Comparison of ENCODE assay signal across 28 mouse cellular contexts in the genomic region with DNA sequence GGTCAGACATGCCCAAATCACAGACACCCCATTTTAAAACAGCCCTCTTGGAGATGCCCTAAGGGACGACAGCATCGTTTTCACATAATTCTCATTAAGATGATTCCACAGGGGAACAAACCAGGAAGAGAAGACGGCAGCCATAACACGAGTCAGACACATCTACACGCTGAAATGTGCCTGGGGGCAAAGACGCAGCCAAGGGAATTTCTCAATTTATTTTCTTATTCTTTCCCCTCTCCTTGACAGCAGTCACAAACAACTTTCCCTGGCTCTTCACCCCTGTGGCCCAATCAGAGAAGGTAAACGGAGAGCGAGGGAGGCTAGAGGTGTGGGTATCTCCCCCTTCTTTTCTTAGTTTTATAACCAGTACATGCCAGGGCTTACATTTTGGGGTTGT. TPM values are rescaled to one million over a fixed set of nuclear protein-coding genes. Genes with fewer than 3 reads are reported as not detected.
DNase-seq lines count a peak whose midpoint lies in the region; ATAC-seq and TF ChIP-seq lines count a peak whose summit lies in the region.
"Had no signal": no experiment of that assay in that cellular context is flagged by ENCODE, and none has a peak within 500 bp of the region (broad histone marks: within the 10 kb centered on the region; RNA-seq: fewer than 3 reads in every experiment).

No protein-coding gene starts in this region.

- no peak overlapping the region for H3K4me3 ChIP-seq in hindbrain, embryonic 12.5 days
- no peak overlapping the region for H3K4me3 ChIP-seq in hindbrain, embryonic 10.5 days
- H3K4me3 ChIP-seq in midbrain, embryonic 12.5 days, result no peak overlapping the region
- H3K4me3 ChIP-seq in midbrain, embryonic 10.5 days, result no peak overlapping the region
- no peak overlapping the region for H3K4me3 ChIP-seq in midbrain, embryonic 14.5 days (replicated peaks; ENCODE audit: low read depth, low read length)
- H3K4me3 ChIP-seq in midbrain, postnatal 0 days (ENCODE audit: low read depth, low read length), result no peak overlapping the region
- H3K4me3 ChIP-seq in forebrain, embryonic 10.5 days, result no peak overlapping the region
- H3K4me3 ChIP-seq: embryonic facial prominence, embryonic 13.5 days; erythroblast, embryonic 14.5 days; forebrain, embryonic 13.5 days; gastrocnemius, adult 2 months; heart, embryonic 12.5 days; heart, embryonic 15.5 days; hindbrain, embryonic 15.5 days; intestine, embryonic 15.5 days had no signal

- no peaks in the 10 kb centered on the region for H3K9me3 ChIP-seq in hindbrain, embryonic 12.5 days (replicated peaks)
- H3K9me3 ChIP-seq in hindbrain, embryonic 10.5 days, result no peaks in the 10 kb centered on the region
- H3K9me3 ChIP-seq in midbrain, embryonic 12.5 days, result no peaks in the 10 kb centered on the region
- no peaks in the 10 kb centered on the region for H3K9me3 ChIP-seq in midbrain, embryonic 10.5 days (replicated peaks)
- H3K9me3 ChIP-seq in midbrain, embryonic 14.5 days (ENCODE audit: control insufficient read depth, low read length), result no peaks in the 10 kb centered on the region
- H3K9me3 ChIP-seq in midbrain, postnatal 0 days (ENCODE audit: low read length), result no peaks in the 10 kb centered on the region
- no peaks in the 10 kb centered on the region for H3K9me3 ChIP-seq in forebrain, embryonic 10.5 days
- H3K9me3 ChIP-seq: embryonic facial prominence, embryonic 13.5 days; forebrain, embryonic 13.5 days; heart, embryonic 12.5 days; heart, embryonic 15.5 days; hindbrain, embryonic 15.5 days; intestine, embryonic 15.5 days had no signal

- no peaks in the 10 kb centered on the region for H3K36me3 ChIP-seq in hindbrain, embryonic 12.5 days
- no peaks in the 10 kb centered on the region for H3K36me3 ChIP-seq in hindbrain, embryonic 10.5 days
- H3K36me3 ChIP-seq in midbrain, embryonic 12.5 days, result no peaks in the 10 kb centered on the region
- no peaks in the 10 kb centered on the region for H3K36me3 ChIP-seq in midbrain, embryonic 10.5 days
- H3K36me3 ChIP-seq in midbrain, embryonic 14.5 days (ENCODE audit: control insufficient read depth, insufficient read depth, low read length), result no peaks in the 10 kb centered on the region
- H3K36me3 ChIP-seq in midbrain, postnatal 0 days (ENCODE audit: insufficient read depth, low read length), result peaks cover 5% of the 10 kb centered on the region; the same call in 1 of the 2 replicates
- H3K36me3 ChIP-seq in forebrain, embryonic 10.5 days (replicated peaks), result no peaks in the 10 kb centered on the region
- H3K36me3 ChIP-seq: embryonic facial prominence, embryonic 13.5 days; heart, embryonic 12.5 days; heart, embryonic 15.5 days; hindbrain, embryonic 15.5 days; intestine, embryonic 15.5 days had no signal

- 73% methylated on average over 8 of the region's 8 CpGs for WGBS in hindbrain, embryonic 12.5 days
- WGBS in hindbrain, embryonic 10.5 days, result 79% methylated on average over 8 of the region's 8 CpGs
- WGBS in midbrain, embryonic 12.5 days, result 79% methylated on average over 8 of the region's 8 CpGs
- WGBS in midbrain, embryonic 10.5 days, result 89% methylated on average over 8 of the region's 8 CpGs
- WGBS in midbrain, embryonic 14.5 days, result 61% methylated on average over 8 of the region's 8 CpGs
- WGBS in midbrain, postnatal 0 days, result 66% methylated on average over 8 of the region's 8 CpGs
- WGBS in forebrain, embryonic 10.5 days, result 82% methylated on average over 8 of the region's 8 CpGs

- H3K27ac ChIP-seq in hindbrain, embryonic 12.5 days, result no peak overlapping the region
- H3K27ac ChIP-seq in hindbrain, embryonic 10.5 days, result no peak overlapping the region
- H3K27ac ChIP-seq in midbrain, embryonic 12.5 days (replicated peaks), result no peak overlapping the region
- H3K27ac ChIP-seq in midbrain, embryonic 10.5 days (replicated peaks), result no peak overlapping the region
- H3K27ac ChIP-seq in midbrain, embryonic 14.5 days (replicated peaks; ENCODE audit: low read depth, low read length), result no peak overlapping the region
- no peak overlapping the region for H3K27ac ChIP-seq in midbrain, postnatal 0 days (ENCODE audit: low read depth, low read length)
- no peak overlapping the region for H3K27ac ChIP-seq in forebrain, embryonic 10.5 days
- H3K27ac ChIP-seq: embryonic facial prominence, embryonic 13.5 days; forebrain, embryonic 13.5 days; gastrocnemius, adult 2 months; heart, embryonic 15.5 days; hindbrain, embryonic 15.5 days; intestine, embryonic 15.5 days had no signal

- no peaks in the 10 kb centered on the region for H3K27me3 ChIP-seq in hindbrain, embryonic 12.5 days
- no peaks in the 10 kb centered on the region for H3K27me3 ChIP-seq in hindbrain, embryonic 10.5 days (ENCODE audit: insufficient read depth, poor library complexity, severe bottlenecking)
- H3K27me3 ChIP-seq in midbrain, embryonic 12.5 days, result no peaks in the 10 kb centered on the region
- H3K27me3 ChIP-seq in midbrain, embryonic 10.5 days (ENCODE audit: low read depth, poor library complexity, severe bottlenecking), result no peaks in the 10 kb centered on the region
- H3K27me3 ChIP-seq in midbrain, embryonic 14.5 days (ENCODE audit: control insufficient read depth, insufficient read depth, low read length), result no peaks in the 10 kb centered on the region
- no peaks in the 10 kb centered on the region for H3K27me3 ChIP-seq in midbrain, postnatal 0 days (ENCODE audit: insufficient read depth, low read length)
- no peaks in the 10 kb centered on the region for H3K27me3 ChIP-seq in forebrain, embryonic 10.5 days (ENCODE audit: poor library complexity, severe bottlenecking)
- H3K27me3 ChIP-seq: embryonic facial prominence, embryonic 13.5 days; forebrain, embryonic 13.5 days; heart, embryonic 12.5 days; heart, embryonic 15.5 days; hindbrain, embryonic 15.5 days; intestine, embryonic 15.5 days had no signal

- no peak for TF ChIP-seq CTCF in midbrain, postnatal 0 days (IDR thresholded peaks at IDR 0.05)

- DNase-seq in hindbrain, embryonic 10.5 days (ENCODE audit: low spot score), result no peak
- DNase-seq in midbrain, embryonic 10.5 days (ENCODE audit: low spot score), result no peak
- peak; percentile 58 for DNase-seq in midbrain, embryonic 14.5 days
- no peak for DNase-seq in midbrain, postnatal 0 days (ENCODE audit: low spot score)
- DNase-seq in forebrain, embryonic 10.5 days (ENCODE audit: extremely low spot score, low spot score), result no peak
- no peak for DNase-seq in frontal cortex, postnatal 25 days (ENCODE audit: low spot score in 2 of 2)
- DNase-seq: adrenal gland, adult 8-10 months; adrenal gland, postnatal 25 days; cerebellum, adult 18-20 months; cerebellum, adult 9-10 months; cerebellum, postnatal 14 days; gastrocnemius, adult 2 months; gastrocnemius, postnatal 14 days; heart, adult 11 months; heart, postnatal 10 days; heart, postnatal 36 days had no signal

- H3K9ac ChIP-seq in hindbrain, embryonic 12.5 days, result no peak overlapping the region
- H3K9ac ChIP-seq in midbrain, embryonic 12.5 days (replicated peaks), result no peak overlapping the region
- no peak overlapping the region for H3K9ac ChIP-seq in midbrain, embryonic 14.5 days (replicated peaks; ENCODE audit: low read length)
- H3K9ac ChIP-seq in midbrain, postnatal 0 days (replicated peaks; ENCODE audit: low read length, poor library complexity, severe bottlenecking), result no peak overlapping the region
- H3K9ac ChIP-seq: embryonic facial prominence, embryonic 13.5 days; forebrain, embryonic 13.5 days; heart, embryonic 12.5 days; heart, embryonic 15.5 days; hindbrain, embryonic 15.5 days; intestine, embryonic 15.5 days had no signal

- H3K4me1 ChIP-seq in hindbrain, embryonic 12.5 days, result peaks cover 7% of the 10 kb centered on the region; the same call in 1 of the 2 replicates
- no peaks in the 10 kb centered on the region for H3K4me1 ChIP-seq in hindbrain, embryonic 10.5 days (replicated peaks)
- no peaks in the 10 kb centered on the region for H3K4me1 ChIP-seq in midbrain, embryonic 12.5 days
- H3K4me1 ChIP-seq in midbrain, embryonic 10.5 days, result no peaks in the 10 kb centered on the region
- no peaks in the 10 kb centered on the region for H3K4me1 ChIP-seq in midbrain, embryonic 14.5 days (ENCODE audit: control insufficient read depth, insufficient read depth, low read length)
- H3K4me1 ChIP-seq in midbrain, postnatal 0 days (ENCODE audit: insufficient read depth, low read length), result no peaks in the 10 kb centered on the region; the same call in 1 of the 2 replicates
- H3K4me1 ChIP-seq in forebrain, embryonic 10.5 days, result no peaks in the 10 kb centered on the region
- H3K4me1 ChIP-seq: embryonic facial prominence, embryonic 13.5 days; heart, embryonic 12.5 days; heart, embryonic 15.5 days; intestine, embryonic 15.5 days had no signal

- peak; percentile 41; the same call in 1 of the 2 replicates for ATAC-seq in hindbrain, embryonic 12.5 days (ENCODE audit: low FRiP score)
- peak; percentile 23; the same call in 1 of the 2 replicates for ATAC-seq in midbrain, embryonic 12.5 days (ENCODE audit: low FRiP score, low read depth)
- 0 out of 2 replicates have a peak, but pooled peaks have one; percentile 46 for ATAC-seq in midbrain, embryonic 14.5 days (ENCODE audit: low FRiP score, low TSS enrichment)
- peak; percentile 25; the same call in 1 of the 2 replicates for ATAC-seq in midbrain, postnatal 0 days (ENCODE audit: low FRiP score)
- ATAC-seq: activated CD4-positive, CD25-positive, alpha-beta regulatory T cell, adult 4 months; forebrain, embryonic 13.5 days; forebrain, embryonic 16.5 days; intestine, embryonic 15.5 days had no signal

- H3K4me2 ChIP-seq in hindbrain, embryonic 12.5 days (replicated peaks), result no peak overlapping the region
- H3K4me2 ChIP-seq in midbrain, embryonic 12.5 days (replicated peaks), result no peak overlapping the region
- no peak overlapping the region for H3K4me2 ChIP-seq in midbrain, embryonic 14.5 days (ENCODE audit: low read length)
- H3K4me2 ChIP-seq in midbrain, postnatal 0 days (ENCODE audit: low read depth, low read length, poor library complexity, severe bottlenecking), result no peak overlapping the region
- H3K4me2 ChIP-seq: embryonic facial prominence, embryonic 13.5 days; forebrain, embryonic 13.5 days; heart, embryonic 12.5 days; heart, embryonic 15.5 days; hindbrain, embryonic 15.5 days; intestine, embryonic 15.5 days had no signal

RNA-seq across cellular contexts. Expression of gene Sod3, which starts 40.8 kb away (rescaled TPM):
- polyA plus RNA-seq in hindbrain, embryonic 12.5 days (2016; fragmentation: Nextera tagmentation; extraction: Ambion mirVana), result 0.46 and 0.70 TPM in 2 replicates
- 1.5 and 2.0 TPM in 2 replicates for polyA plus RNA-seq in hindbrain, embryonic 10.5 days (2016; fragmentation: Nextera tagmentation; extraction: Ambion mirVana)
- 0.36 and 0.52 TPM in 2 replicates for polyA plus RNA-seq in midbrain, embryonic 12.5 days (2016; fragmentation: Nextera tagmentation; extraction: Ambion mirVana)
- polyA plus RNA-seq in midbrain, embryonic 10.5 days (2016; fragmentation: Nextera tagmentation; extraction: Ambion mirVana), result 0.90 and 0.97 TPM in 2 replicates
- polyA plus RNA-seq in midbrain, embryonic 14.5 days (2014; fragmentation: Nextera tagmentation; extraction: Ambion mirVana), result 0.77 and 1.4 TPM in 2 replicates
- 2.5 and 3.0 TPM in 2 replicates for total RNA-seq in midbrain, postnatal 0 days (2014; rRNA removed)
- 4.0 and 4.3 TPM in 2 replicates for polyA plus RNA-seq in midbrain, postnatal 0 days (2015; fragmentation: Nextera tagmentation; extraction: Ambion mirVana)
- 0.56 and 0.74 TPM in 2 replicates for polyA plus RNA-seq in forebrain, embryonic 10.5 days (2016; fragmentation: Nextera tagmentation; extraction: Ambion mirVana)
- total RNA-seq: ES-E14 had no signal
